Mouse (Mus musculus) megakaryocyte-erythroid progenitor cell, adult 5-6 weeks (primary cell): ENCODE data around the gene Olfr1309. TPM values are rescaled to one million over a fixed set of nuclear protein-coding genes. Genes with fewer than 3 reads are reported as not detected.
"Not testable (repeated sequence)": the region's sequence is repeated elsewhere in the genome, so short reads cannot be mapped to it uniquely, and the experiment has no call there.

Experiments used
- ATAC-seq: replicated peaks from 2 replicates; pipeline ENCODE4 v1.8.0; 2016; ENCODE audit warnings: mild to moderate bottlenecking, inconsistent platforms; ENCODE audit not compliant: severe bottlenecking, poor library complexity, low FRiP score, low TSS enrichment
- total RNA-seq, 2 experiments: library from RNA; stranded (forward) in 1 of 2; stranded (reverse) in 1 of 2; fragments of 200-1000, 215-1000 nt in 1 of 2; fragments of >200 nt in 1 of 2; fragmentation: Nextera tagmentation in 1 of 2; gene quantifications; 2 replicates each; pipeline ENCODE4 v1.2.3; 2014 to 2017

Gene Olfr1309
- total RNA-seq (2014; fragmentation: Nextera tagmentation) = not detected in 2 replicates
- not detected in 2 replicates for total RNA-seq (2017)

- ATAC-seq = no peak
Observed at GRCm38 (mm10) chr2:111990181-111990580, at the start of gene Olfr1309. Gene Olfr1309, minus strand, starts transcription at chr2:111990281.

- not testable (repeated sequence) for ATAC-seq
Observed at GRCm38 (mm10) chr2:112026971-112027370, 36.9 kb upstream of the Olfr1309 start.

GRCm38 (mm10) chr2:112024312-112024711 lies 34.2 kb upstream of the Olfr1309 start, which contains the start of gene Olfr1311:
Gene Olfr1311, minus strand, starts transcription at chr2:112024412.
- no peak for ATAC-seq

GRCm38 (mm10) chr2:112014900-112015299 lies 24.8 kb upstream of the Olfr1309 start:
- no peak for ATAC-seq

GRCm38 (mm10) chr2:112012608-112013007 lies 22.5 kb upstream of the Olfr1309 start, which contains the start of gene Olfr1310:
Gene Olfr1310, minus strand, starts transcription at chr2:112012708.
- ATAC-seq = no peak

GRCm38 (mm10) chr2:111964844-111965243 lies 25.2 kb downstream of the Olfr1309 start, which contains the start of gene Olfr1308:
Gene Olfr1308, minus strand, starts transcription at chr2:111964944.
- ATAC-seq = no peak

GRCm38 (mm10) chr2:111949340-111949739 lies 40.7 kb downstream of the Olfr1309 start, which contains the start of gene Olfr1307:
Gene Olfr1307, minus strand, starts transcription at chr2:111949440.
- no peak for ATAC-seq

Other genes with a start within 250 kb of the Olfr1309 start
- not detected in 2 replicates for gene Olfr1301, start 239.3 kb downstream of the Olfr1309 start, total RNA-seq (2014; fragmentation: Nextera tagmentation)
- gene Olfr1301, start 239.3 kb downstream of the Olfr1309 start, total RNA-seq (2017) = not detected in 2 replicates
- gene Olfr1302, start 212.9 kb downstream of the Olfr1309 start, total RNA-seq (2014; fragmentation: Nextera tagmentation) = not detected in 2 replicates
- gene Olfr1302, start 212.9 kb downstream of the Olfr1309 start, total RNA-seq (2017) = not detected in 2 replicates
- not detected in 2 replicates for gene Olfr1303, start 169.9 kb downstream of the Olfr1309 start, total RNA-seq (2014; fragmentation: Nextera tagmentation)
- not detected in 2 replicates for gene Olfr1303, start 169.9 kb downstream of the Olfr1309 start, total RNA-seq (2017)
- gene Olfr1305, start 113.1 kb downstream of the Olfr1309 start, total RNA-seq (2014; fragmentation: Nextera tagmentation) = not detected in 2 replicates
- gene Olfr1305, start 113.1 kb downstream of the Olfr1309 start, total RNA-seq (2017) = not detected in 2 replicates
- not detected in 2 replicates for gene Olfr1306, start 74.0 kb downstream of the Olfr1309 start, total RNA-seq (2014; fragmentation: Nextera tagmentation)
- not detected in 2 replicates for gene Olfr1306, start 74.0 kb downstream of the Olfr1309 start, total RNA-seq (2017)
- not detected in 2 replicates for gene Olfr1307, start 40.8 kb downstream of the Olfr1309 start, total RNA-seq (2014; fragmentation: Nextera tagmentation)
- not detected in 2 replicates for gene Olfr1307, start 40.8 kb downstream of the Olfr1309 start, total RNA-seq (2017)
- gene Olfr1308, start 25.3 kb downstream of the Olfr1309 start, total RNA-seq (2014; fragmentation: Nextera tagmentation) = not detected in 2 replicates
- gene Olfr1308, start 25.3 kb downstream of the Olfr1309 start, total RNA-seq (2017) = not detected in 2 replicates
- gene Olfr1310, start 22.4 kb upstream of the Olfr1309 start, total RNA-seq (2014; fragmentation: Nextera tagmentation) = not detected in 2 replicates
- not detected in 2 replicates for gene Olfr1310, start 22.4 kb upstream of the Olfr1309 start, total RNA-seq (2017)
- not detected in 2 replicates for gene Olfr1311, start 34.1 kb upstream of the Olfr1309 start, total RNA-seq (2014; fragmentation: Nextera tagmentation)
- not detected in 2 replicates for gene Olfr1311, start 34.1 kb upstream of the Olfr1309 start, total RNA-seq (2017)
- gene Olfr1312, start 60.0 kb upstream of the Olfr1309 start, total RNA-seq (2014; fragmentation: Nextera tagmentation) = not detected in 2 replicates
- gene Olfr1312, start 60.0 kb upstream of the Olfr1309 start, total RNA-seq (2017) = not detected in 2 replicates
- gene Olfr1313, start 87.6 kb upstream of the Olfr1309 start, total RNA-seq (2014; fragmentation: Nextera tagmentation) = not detected in 2 replicates
- not detected in 2 replicates for gene Olfr1313, start 87.6 kb upstream of the Olfr1309 start, total RNA-seq (2017)
- gene Olfr1314, start 106.5 kb upstream of the Olfr1309 start, total RNA-seq (2014; fragmentation: Nextera tagmentation) = not detected in 2 replicates
- not detected in 2 replicates for gene Olfr1314, start 106.5 kb upstream of the Olfr1309 start, total RNA-seq (2017)
- gene Olfr1315-ps1, start 125.2 kb upstream of the Olfr1309 start, total RNA-seq (2014; fragmentation: Nextera tagmentation) = not detected in 2 replicates
- not detected in 2 replicates for gene Olfr1315-ps1, start 125.2 kb upstream of the Olfr1309 start, total RNA-seq (2017)
- gene Olfr1316, start 144.7 kb upstream of the Olfr1309 start, total RNA-seq (2014; fragmentation: Nextera tagmentation) = not detected in 2 replicates
- gene Olfr1316, start 144.7 kb upstream of the Olfr1309 start, total RNA-seq (2017) = not detected in 2 replicates
- not detected in 2 replicates for gene Olfr1317, start 150.0 kb upstream of the Olfr1309 start, total RNA-seq (2014; fragmentation: Nextera tagmentation)
- gene Olfr1317, start 150.0 kb upstream of the Olfr1309 start, total RNA-seq (2017) = not detected in 2 replicates
- not detected in 2 replicates for gene Olfr1318, start 163.9 kb upstream of the Olfr1309 start, total RNA-seq (2014; fragmentation: Nextera tagmentation)
- not detected in 2 replicates for gene Olfr1318, start 163.9 kb upstream of the Olfr1309 start, total RNA-seq (2017)
- 2.4 and 3.4 TPM in 2 replicates for gene Lpcat4, start 249.2 kb upstream of the Olfr1309 start, total RNA-seq (2014; fragmentation: Nextera tagmentation)
- gene Lpcat4, start 249.2 kb upstream of the Olfr1309 start, total RNA-seq (2017) = 8.5 TPM in 1 of 2 replicates, not detected in the other